Mouse (Mus musculus) induced T-regulatory cell, adult 2 months (primary cell): ENCODE measurements around the gene Gm5767.
A peak's percentile ranks its signal among the peaks of the same experiment; 100 is the strongest.

Experiments
- DNase-seq: peaks from one replicate; pipeline ENCODE4 v3.0.0-alpha.2; 2012; ENCODE audit warnings: low read depth

The Gm5767 gene

GRCm38 (mm10) chr16:8680470-8680869, at the start of gene Gm5767:
Gm5767 (plus strand) TSS chr16:8680770.
- no peak for DNase-seq

- DNase-seq, result no peak
These were observed 49.1 kb upstream of the Gm5767 start for GRCm38 (mm10) chr16:8631428-8631827.

- no peak for DNase-seq
These were observed 43.7 kb upstream of the Gm5767 start for GRCm38 (mm10) chr16:8636867-8637216.

- peak; percentile 95 for DNase-seq
These were observed 43.1 kb upstream of the Gm5767 start, which contains the start of the genes Pmm2 and Tmem186 for GRCm38 (mm10) chr16:8637217-8638051. Pmm2 (plus strand) TSS chr16:8637674. Tmem186 (minus strand) TSS chr16:8637712.

- no peak for DNase-seq
These were observed 42.4 kb upstream of the Gm5767 start for GRCm38 (mm10) chr16:8638131-8638530.

GRCm38 (mm10) chr16:8639466-8640191, 40.9 kb upstream of the Gm5767 start:
- peak; percentile 69 for DNase-seq

- peak; percentile 71 for DNase-seq
These were observed 36.7 kb upstream of the Gm5767 start for GRCm38 (mm10) chr16:8643855-8644254.

GRCm38 (mm10) chr16:8645546-8645945, 35.0 kb upstream of the Gm5767 start:
- no peak for DNase-seq

- no peak for DNase-seq
These were observed 30.6 kb upstream of the Gm5767 start for GRCm38 (mm10) chr16:8650007-8650406.

GRCm38 (mm10) chr16:8655108-8655507, 25.5 kb upstream of the Gm5767 start:
- no peak for DNase-seq

GRCm38 (mm10) chr16:8655599-8655998, 25.0 kb upstream of the Gm5767 start:
- peak; percentile 66 for DNase-seq

GRCm38 (mm10) chr16:8656256-8656655, 24.3 kb upstream of the Gm5767 start:
- no peak for DNase-seq

- DNase-seq, result no peak
These were observed 22.2 kb upstream of the Gm5767 start for GRCm38 (mm10) chr16:8658349-8658748.

GRCm38 (mm10) chr16:8658764-8659163, 21.8 kb upstream of the Gm5767 start:
- no peak for DNase-seq

GRCm38 (mm10) chr16:8663022-8663421, 17.5 kb upstream of the Gm5767 start:
- no peak for DNase-seq

GRCm38 (mm10) chr16:8663606-8664539, 16.7 kb upstream of the Gm5767 start:
- DNase-seq, result no peak

GRCm38 (mm10) chr16:8665367-8665766, 15.2 kb upstream of the Gm5767 start:
- DNase-seq, result no peak

GRCm38 (mm10) chr16:8666452-8666851, 14.1 kb upstream of the Gm5767 start:
- no peak for DNase-seq

- no peak for DNase-seq
These were observed 13.3 kb upstream of the Gm5767 start for GRCm38 (mm10) chr16:8667261-8667660.

GRCm38 (mm10) chr16:8667814-8668213, 12.8 kb upstream of the Gm5767 start:
- DNase-seq, result no peak

GRCm38 (mm10) chr16:8668386-8668785, 12.2 kb upstream of the Gm5767 start:
- DNase-seq, result no peak

GRCm38 (mm10) chr16:8669432-8669831, 11.1 kb upstream of the Gm5767 start:
- DNase-seq, result no peak
